Mouse (Mus musculus) megakaryocyte, embryonic 14.5 days (primary cell): Measurements from ENCODE around the gene Btbd11.

Experiments
- FLI1 ChIP-seq: IDR thresholded peaks from 2 replicates; pipeline ENCODE4 v1.6.1; 2012; ENCODE audit warnings: low read length, inconsistent platforms, mixed read lengths
- GATA1 ChIP-seq: IDR thresholded peaks from 3 replicates; pipeline ENCODE4 v1.6.1; 2012; ENCODE audit warnings: mixed read lengths, low read length, inconsistent platforms, borderline replicate concordance

DNA sequence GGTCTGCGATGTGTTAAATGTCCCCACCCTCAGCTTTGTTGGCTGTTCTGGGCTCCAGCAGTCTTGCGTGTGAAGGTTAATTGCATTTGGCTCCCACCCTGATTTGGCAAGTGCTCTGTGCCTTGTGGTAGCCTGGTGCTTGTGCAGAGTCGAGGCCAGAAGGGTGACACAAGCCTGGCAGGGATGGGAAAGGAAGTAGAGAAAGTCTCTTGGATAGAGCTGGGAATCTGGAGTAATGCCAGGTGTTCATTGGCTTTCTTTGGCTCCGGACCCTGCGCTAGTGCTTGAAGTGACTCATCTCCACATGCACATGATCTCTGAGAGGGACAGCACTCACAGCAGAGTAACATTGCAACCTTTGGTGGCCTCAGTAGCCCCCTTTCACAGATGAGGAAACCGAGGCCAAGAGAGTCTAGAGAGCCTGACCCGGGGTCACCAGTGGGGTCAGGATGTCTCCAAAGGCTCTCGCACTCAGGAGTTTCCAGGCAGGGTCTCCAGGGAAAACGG lies 211.5 kb downstream of the Btbd11 start:
- TF ChIP-seq GATA1: no peak
- TF ChIP-seq FLI1: no peak
